Mouse (Mus musculus) limb, embryonic 11.5 days (tissue): ENCODE results near the gene Fes. TPM values are rescaled to one million over a fixed set of nuclear protein-coding genes. Genes with fewer than 3 reads are reported as not detected.

Source experiments
- ATAC-seq: fragments of 200-750 bp; cut with Nextera tagmentation; 2 replicates; pipeline ENCODE4 v1.8.0; 2017; ENCODE audit warnings: low read depth; ENCODE audit not compliant: insufficient number of reproducible peaks, low FRiP score, low TSS enrichment
- DNase-seq: peaks from one replicate; pipeline ENCODE4 v3.0.0-alpha.2; 2015; ENCODE audit warnings: low spot score
- H3K27ac ChIP-seq: fragments of 300-500 bp; sonication (generic); replicated peaks from 2 replicates; pipeline ENCODE4 v1.5.1; 2014; ENCODE audit warnings: low read depth, mild to moderate bottlenecking, low read length
- H3K27me3 ChIP-seq: fragments of 300-500 bp; sonication (generic); 2 replicates; pipeline ENCODE4 v1.6.1; 2014; ENCODE audit warnings: mild to moderate bottlenecking, low read length, mixed read lengths; ENCODE audit not compliant: control insufficient read depth, insufficient read depth
- H3K36me3 ChIP-seq: fragments of 300-500 bp; sonication (generic); 2 replicates; pipeline ENCODE4 v1.6.1; 2014; ENCODE audit warnings: mild to moderate bottlenecking, low read length, moderate library complexity, mixed read lengths; ENCODE audit not compliant: control insufficient read depth, insufficient read depth
- H3K4me1 ChIP-seq: fragments of 300-500 bp; sonication (generic); 2 replicates; pipeline ENCODE4 v1.6.1; 2014; ENCODE audit warnings: low read length, mixed read lengths; ENCODE audit not compliant: control insufficient read depth, insufficient read depth
- H3K4me2 ChIP-seq: fragments of 300-500 bp; sonication (generic); 2 replicates; pipeline ENCODE4 v1.6.1; 2014; ENCODE audit warnings: low read depth, mild to moderate bottlenecking, moderate library complexity; ENCODE audit not compliant: severe bottlenecking
- H3K4me3 ChIP-seq: fragments of 300-500 bp; sonication (generic); 2 replicates; pipeline ENCODE4 v1.5.1; 2014; ENCODE audit warnings: low read depth, low read length
- H3K9ac ChIP-seq: fragments of 300-500 bp; sonication (generic); 2 replicates; pipeline ENCODE4 v1.6.1; 2014; ENCODE audit warnings: mild to moderate bottlenecking, low read length
- H3K9me3 ChIP-seq: fragments of 300-500 bp; sonication (generic); 2 replicates; pipeline ENCODE4 v1.6.1; 2016; ENCODE audit warnings: low read length; ENCODE audit not compliant: control insufficient read depth
- WGBS: fragments of 180-500 bp; shearing (Covaris S2); extraction: QIAGEN DNeasy Blood & Tissue Kit; methylation state at CpG from one replicate; pipeline ENCODE4 v1.1.7; 2014; 5-methylcytosine and 5-hydroxymethylcytosine counted together
- polyA plus RNA-seq: library from polyadenylated mRNA; unstranded; fragments of >200 nt; fragmentation: Nextera tagmentation; extraction: Ambion mirVana; gene quantifications from 2 replicates; pipeline ENCODE4 v1.2.1, GENCODE M21; 2014

The Fes gene
- polyA plus RNA-seq, 1 experiment from 2014 or later = 7.6 TPM

- no peak for DNase-seq
- Histone ChIP-seq H3K4me1 (no peaks in the 10 kb centered on the region), H3K4me2 (no peak overlapping the region), H3K4me3 (no peak overlapping the region), H3K36me3 (no peaks in the 10 kb centered on the region), H3K9ac (no peak overlapping the region), H3K9me3 (no peaks in the 10 kb centered on the region), H3K27ac (no peak overlapping the region), H3K27me3 (no peaks in the 10 kb centered on the region)
- no peak for ATAC-seq
- WGBS = 86% methylated on average over 10 of the region's 10 CpGs
These were observed 11.6 kb downstream of the Fes start for GRCm38 (mm10) chr7:80376192-80376591.

- Histone ChIP-seq H3K4me1 (no peaks in the 10 kb centered on the region), H3K27ac (no peak overlapping the region), H3K27me3 (no peaks in the 10 kb centered on the region), H3K4me3 (no peak overlapping the region), H3K9ac (no peak overlapping the region), H3K36me3 (no peaks in the 10 kb centered on the region), H3K4me2 (no peak overlapping the region), H3K9me3 (no peaks in the 10 kb centered on the region)
- DNase-seq (no peak), ATAC-seq (no peak)
- 86% methylated on average over 9 of the region's 9 CpGs for WGBS
These were observed 12.2 kb downstream of the Fes start for GRCm38 (mm10) chr7:80375376-80376039.

DNA sequence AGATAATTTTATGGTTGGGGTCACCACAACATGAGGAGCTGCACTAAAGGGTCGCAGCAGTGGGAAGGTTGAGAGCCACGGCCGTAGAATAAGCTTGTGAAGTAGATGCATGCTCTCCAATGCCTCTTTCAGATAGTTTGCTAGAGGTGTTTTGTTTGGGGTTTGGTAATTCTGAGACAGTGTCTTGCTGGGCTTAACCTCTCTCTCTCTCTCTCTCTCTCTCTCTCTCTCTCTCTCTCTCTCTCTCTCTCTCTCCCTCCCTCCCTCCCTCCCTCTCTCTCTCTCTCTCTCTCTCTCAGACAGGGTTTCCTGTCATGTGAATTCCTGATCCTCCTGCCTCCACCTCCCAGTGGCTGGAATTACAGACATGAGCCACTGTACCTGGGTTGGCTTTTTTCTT, 13.0 kb downstream of the Fes start:
- H3K4me3 ChIP-seq = no peak overlapping the region
- ATAC-seq = no peak
- 89% methylated on average over 3 of the region's 3 CpGs for WGBS
- no peaks in the 10 kb centered on the region for H3K27me3 ChIP-seq
- H3K27ac ChIP-seq = no peak overlapping the region
- no peak overlapping the region for H3K9ac ChIP-seq
- no peaks in the 10 kb centered on the region for H3K36me3 ChIP-seq
- H3K9me3 ChIP-seq = no peaks in the 10 kb centered on the region
- H3K4me1 ChIP-seq = peaks cover 1% of the 10 kb centered on the region; the same call in 1 of the 2 replicates
- no peak overlapping the region for H3K4me2 ChIP-seq
- DNase-seq = no peak

DNA sequence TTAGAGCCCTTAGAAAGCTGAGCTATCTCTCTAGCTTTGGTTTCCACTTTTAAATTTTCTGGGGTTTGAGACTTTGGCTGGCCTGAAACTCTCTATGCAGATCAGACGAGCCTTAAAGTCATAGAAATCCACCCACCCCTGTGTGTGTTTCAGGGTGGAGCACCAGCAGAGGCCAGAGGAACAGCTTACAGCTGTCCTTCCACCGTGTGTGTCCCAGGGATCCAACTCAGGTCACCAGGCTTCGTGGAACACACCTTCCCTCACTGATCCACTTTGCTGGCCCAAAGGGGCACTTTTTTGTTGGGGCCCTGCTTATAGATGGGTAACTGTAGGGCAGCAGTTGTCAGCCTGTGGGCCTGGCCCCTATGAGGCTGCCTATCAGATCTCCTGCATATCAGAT, 13.5 kb downstream of the Fes start:
- no peaks in the 10 kb centered on the region for H3K36me3 ChIP-seq
- H3K9me3 ChIP-seq = no peaks in the 10 kb centered on the region
- ATAC-seq = no peak
- no peak overlapping the region for H3K27ac ChIP-seq
- H3K4me3 ChIP-seq = no peak overlapping the region
- H3K9ac ChIP-seq = no peak overlapping the region
- H3K4me2 ChIP-seq = no peak overlapping the region
- peaks cover 6% of the 10 kb centered on the region; the same call in 1 of the 2 replicates for H3K4me1 ChIP-seq
- no peak for DNase-seq
- no peaks in the 10 kb centered on the region for H3K27me3 ChIP-seq
- 71% methylated on average over 3 of the region's 3 CpGs for WGBS

DNA sequence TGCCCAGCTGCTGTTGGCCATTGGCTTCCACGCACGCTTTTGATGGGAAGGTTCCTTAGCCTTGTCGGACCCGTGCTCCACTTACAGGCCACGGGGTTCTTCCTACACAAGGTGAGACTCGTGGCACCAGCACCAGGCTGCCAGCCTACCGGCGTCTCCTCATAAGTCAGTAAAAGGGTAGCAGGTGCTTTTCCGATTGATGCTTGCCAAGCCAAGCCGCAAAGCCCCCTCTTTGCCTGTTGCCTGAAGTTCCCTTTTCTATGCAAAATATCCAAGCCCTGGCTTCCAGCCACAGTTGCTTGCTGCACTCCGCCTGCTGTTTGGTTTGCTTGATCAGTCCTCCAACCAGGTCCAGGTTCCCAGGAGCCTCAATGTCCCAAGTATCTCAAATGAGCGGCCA, 13.9 kb downstream of the Fes start:
- H3K4me3 ChIP-seq = no peak overlapping the region
- no peaks in the 10 kb centered on the region for H3K9me3 ChIP-seq
- ATAC-seq (no peak), DNase-seq (no peak)
- WGBS = 84% methylated on average over 12 of the region's 12 CpGs
- H3K4me2 ChIP-seq = no peak overlapping the region
- H3K36me3 ChIP-seq = no peaks in the 10 kb centered on the region
- H3K4me1 ChIP-seq = peaks cover 9% of the 10 kb centered on the region; the same call in 1 of the 2 replicates
- H3K27ac ChIP-seq = no peak overlapping the region
- no peak overlapping the region for H3K9ac ChIP-seq
- H3K27me3 ChIP-seq = no peaks in the 10 kb centered on the region

DNA sequence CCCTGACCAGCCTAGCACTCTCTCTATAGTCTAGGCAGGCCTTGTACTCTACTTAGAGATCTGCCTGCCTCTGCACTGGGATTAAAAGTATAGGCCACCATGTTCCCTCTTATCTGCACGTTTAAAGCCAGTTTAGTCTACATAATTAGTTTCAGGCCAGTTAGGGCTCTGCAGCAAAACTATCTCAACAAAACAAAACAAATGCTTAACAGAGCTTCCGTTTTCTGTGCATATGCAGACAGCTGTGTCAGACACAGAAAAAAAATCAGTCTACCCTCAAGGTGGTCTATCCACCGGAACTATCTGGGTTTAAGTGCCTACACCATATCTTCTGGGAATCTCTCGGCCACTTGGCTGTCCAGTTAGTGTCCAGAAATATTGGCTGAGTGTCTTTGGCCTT, 14.4 kb downstream of the Fes start:
- Histone ChIP-seq H3K4me1 (peaks cover 9% of the 10 kb centered on the region; the same call in 1 of the 2 replicates), H3K27ac (no peak overlapping the region), H3K27me3 (no peaks in the 10 kb centered on the region), H3K9me3 (no peaks in the 10 kb centered on the region), H3K36me3 (peaks cover under 1% of the 10 kb centered on the region), H3K9ac (no peak overlapping the region), H3K4me2 (no peak overlapping the region), H3K4me3 (no peak overlapping the region)
- no peak for DNase-seq
- no peak for ATAC-seq
- WGBS = 77% methylated on average over 4 of the region's 4 CpGs

GRCm38 (mm10) chr7:80372667-80373066, 15.1 kb downstream of the Fes start:
- Histone ChIP-seq H3K27me3 (no peaks in the 10 kb centered on the region), H3K36me3 (peaks cover 7% of the 10 kb centered on the region), H3K9ac (no peak overlapping the region), H3K4me1 (peaks cover 9% of the 10 kb centered on the region; the same call in 1 of the 2 replicates), H3K4me2 (no peak overlapping the region), H3K9me3 (no peaks in the 10 kb centered on the region), H3K4me3 (no peak overlapping the region), H3K27ac (no peak overlapping the region)
- DNase-seq (no peak), ATAC-seq (no peak)
- WGBS = 60% methylated on average over 2 of the region's 2 CpGs

DNA sequence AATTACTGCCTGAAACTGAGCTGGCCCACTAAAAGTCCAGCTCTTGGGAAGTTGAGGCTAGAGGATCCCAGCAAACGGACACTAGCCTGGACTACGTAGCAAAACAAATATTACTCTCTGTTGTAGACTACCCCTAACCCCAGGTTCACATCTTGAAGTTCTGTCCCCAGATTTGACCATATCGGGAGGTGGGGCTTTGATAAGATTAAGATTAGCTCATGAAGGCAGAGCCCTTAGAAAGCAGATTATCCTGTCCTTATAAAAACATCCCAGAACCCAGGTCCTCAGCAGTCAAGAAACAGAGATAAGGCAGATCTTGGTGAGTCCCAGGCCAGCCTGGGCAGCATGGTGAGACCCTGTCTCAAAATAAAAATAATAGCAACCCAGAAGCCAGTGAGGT, 15.6 kb downstream of the Fes start:
- no peaks in the 10 kb centered on the region for H3K9me3 ChIP-seq
- H3K36me3 ChIP-seq = peaks cover 10% of the 10 kb centered on the region
- 90% methylated on average over 3 of the region's 3 CpGs for WGBS
- DNase-seq = no peak
- H3K27ac ChIP-seq = no peak overlapping the region
- no peaks in the 10 kb centered on the region for H3K27me3 ChIP-seq
- no peak for ATAC-seq
- H3K4me3 ChIP-seq = no peak overlapping the region
- H3K9ac ChIP-seq = no peak overlapping the region
- H3K4me2 ChIP-seq = no peak overlapping the region
- peaks cover 9% of the 10 kb centered on the region; the same call in 1 of the 2 replicates for H3K4me1 ChIP-seq
